Mouse (Mus musculus) spleen, adult 2 months (tissue): Measurements from ENCODE around the gene Ybx3.

Source experiments
- CTCF ChIP-seq: fragments of 200-500 bp; IDR thresholded peaks from 2 replicates; pipeline ENCODE4 v1.5.1; 2011; ENCODE audit warnings: mild to moderate bottlenecking, inconsistent platforms; ENCODE audit not compliant: insufficient read depth, insufficient read length, insufficient replicate concordance; ENCODE audit errors: extremely low read depth
- POLR2A ChIP-seq: fragments of 200-500 bp; IDR thresholded peaks from 2 replicates; pipeline ENCODE4 v1.6.1; 2011; ENCODE audit warnings: low read depth, low read length, inconsistent platforms

DNA sequence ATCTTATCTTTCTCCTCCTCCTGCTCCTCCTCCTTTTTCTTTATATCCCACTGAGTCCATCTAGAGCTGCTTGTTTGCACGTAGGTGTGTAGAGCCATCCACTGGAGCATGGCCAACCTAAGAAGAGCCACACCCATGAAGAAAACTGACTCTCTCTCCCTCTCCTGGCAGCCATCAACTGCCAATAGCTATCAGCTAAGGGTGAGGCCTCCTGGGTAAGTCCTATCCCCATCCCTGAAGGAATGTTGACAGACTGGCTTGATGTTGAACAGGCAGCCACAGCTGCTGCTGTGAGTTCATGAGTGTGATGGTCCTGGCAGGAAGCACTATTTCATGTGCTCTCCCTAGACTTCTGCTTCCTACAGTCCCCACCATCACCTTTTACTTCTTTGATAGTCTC, 8.4 kb upstream of the Ybx3 start:
- TF ChIP-seq POLR2A, result no peak
- TF ChIP-seq CTCF, result no peak
